Mouse (Mus musculus) intestine, embryonic 16.5 days (tissue): ENCODE measurements around the gene Ift46. TPM values are rescaled to one million over a fixed set of nuclear protein-coding genes. Genes with fewer than 3 reads are reported as not detected.
A peak's percentile ranks its signal among the peaks of the same experiment; 100 is the strongest.
"Not testable (repeated sequence)": the region's sequence is repeated elsewhere in the genome, so short reads cannot be mapped to it uniquely, and the experiment has no call there.

Experiments
- ATAC-seq: fragments of 200-750 bp; cut with Nextera tagmentation; 2 replicates; pipeline ENCODE4 v1.8.0; 2017; ENCODE audit warnings: moderate TSS enrichment, moderate library complexity
- H3K27ac ChIP-seq: fragments of 300-500 bp; sonication (generic); 2 replicates; pipeline ENCODE4 v1.5.1; 2014; ENCODE audit warnings: mild to moderate bottlenecking, low read length
- H3K27me3 ChIP-seq: fragments of 300-500 bp; sonication (generic); replicated peaks from 2 replicates; pipeline ENCODE4 v1.6.1; 2014; ENCODE audit warnings: low read length, control low read depth, mixed read lengths; ENCODE audit not compliant: control insufficient read depth, insufficient read depth
- H3K36me3 ChIP-seq: fragments of 300-500 bp; sonication (generic); 2 replicates; pipeline ENCODE4 v1.6.1; 2014; ENCODE audit warnings: low read length, control low read depth; ENCODE audit not compliant: control insufficient read depth, insufficient read depth
- H3K4me1 ChIP-seq: fragments of 300-500 bp; sonication (generic); 2 replicates; pipeline ENCODE4 v1.6.1; 2014; ENCODE audit warnings: low read length, control low read depth, mixed read lengths; ENCODE audit not compliant: control insufficient read depth, insufficient read depth
- H3K4me2 ChIP-seq: fragments of 300-500 bp; sonication (generic); 2 replicates; pipeline ENCODE4 v1.6.1; 2014; ENCODE audit warnings: low read depth, low read length, control low read depth
- H3K4me3 ChIP-seq: fragments of 300-500 bp; sonication (generic); 2 replicates; pipeline ENCODE4 v1.5.1; 2014; ENCODE audit warnings: mild to moderate bottlenecking, low read length
- H3K9ac ChIP-seq: fragments of 300-500 bp; sonication (generic); 2 replicates; pipeline ENCODE4 v1.6.1; 2014; ENCODE audit warnings: low read depth, low read length
- H3K9me3 ChIP-seq: fragments of 300-500 bp; sonication (generic); 2 replicates; pipeline ENCODE4 v1.6.1; 2016; ENCODE audit warnings: low read length, control low read depth; ENCODE audit not compliant: control insufficient read depth
- WGBS: fragments of 180-500 bp; shearing (Covaris S2); extraction: QIAGEN DNeasy Blood & Tissue Kit; methylation state at CpG from one replicate; pipeline ENCODE4 v1.1.7; 2014; 5-methylcytosine and 5-hydroxymethylcytosine counted together
- polyA plus RNA-seq: library from polyadenylated mRNA; unstranded; fragments of >200 nt; fragmentation: Nextera tagmentation; extraction: Ambion mirVana; gene quantifications from 2 replicates; pipeline ENCODE4 v1.2.1, GENCODE M21; 2015

Gene Ift46
- polyA plus RNA-seq, 1 experiment from 2014 or later: 71.4 TPM

DNA sequence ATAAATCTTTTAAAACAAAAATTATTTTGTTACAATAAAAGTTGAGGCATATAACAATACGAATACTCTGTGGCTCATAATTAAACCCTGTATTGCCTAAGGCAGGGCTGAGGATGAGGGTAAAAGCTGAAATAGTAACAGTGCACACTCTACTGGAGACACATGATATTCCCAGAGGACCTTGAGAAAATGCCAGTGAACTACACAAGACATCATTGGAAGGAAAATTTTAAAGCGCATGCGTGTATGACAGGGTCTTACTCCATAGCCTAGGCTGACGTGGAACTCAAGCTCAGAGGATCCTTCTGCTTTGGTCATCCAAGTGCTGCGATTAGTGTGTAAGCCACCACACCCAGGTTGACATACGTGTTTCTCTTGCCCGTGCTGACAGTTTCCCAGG, 19.2 kb upstream of the Ift46 start:
- H3K36me3 ChIP-seq: peaks cover 18% of the 10 kb centered on the region
- H3K4me1 ChIP-seq: 0 out of 2 replicates have a peak, but pooled peaks cover 2% of the 10 kb centered on the region
- H3K27me3 ChIP-seq: no peaks in the 10 kb centered on the region
- H3K9ac ChIP-seq: no peak overlapping the region
- no peak overlapping the region for H3K27ac ChIP-seq
- no peak for ATAC-seq
- H3K4me3 ChIP-seq: no peak overlapping the region
- no peak overlapping the region for H3K4me2 ChIP-seq
- WGBS: 92% methylated on average over 7 of the region's 7 CpGs
- no peaks in the 10 kb centered on the region for H3K9me3 ChIP-seq

DNA sequence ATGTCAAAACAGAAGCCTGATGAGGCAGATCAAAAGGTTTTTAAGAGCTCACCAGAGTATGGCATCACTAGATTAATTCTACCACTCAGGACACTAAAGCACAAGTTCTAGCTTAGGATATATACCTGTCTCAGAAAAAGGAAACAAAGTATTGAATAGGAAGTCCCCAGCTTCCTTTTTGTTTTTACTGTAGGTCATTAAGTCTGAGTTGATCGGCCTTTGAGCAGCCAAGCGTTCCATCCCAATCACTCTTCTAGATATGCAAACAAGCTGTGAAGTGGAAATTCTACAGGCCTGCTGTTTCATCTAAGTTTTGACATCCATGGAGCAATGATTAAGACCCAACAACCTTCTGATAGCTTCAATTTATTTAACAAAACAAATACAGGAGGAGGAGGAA, 6.8 kb upstream of the Ift46 start:
- peaks cover 21% of the 10 kb centered on the region for H3K4me1 ChIP-seq
- H3K4me2 ChIP-seq: no peak overlapping the region
- H3K27me3 ChIP-seq: no peaks in the 10 kb centered on the region
- ATAC-seq: no peak
- 71% methylated on average over 2 of the region's 2 CpGs for WGBS
- peaks cover 4% of the 10 kb centered on the region for H3K36me3 ChIP-seq
- H3K9ac ChIP-seq: no peak overlapping the region
- H3K4me3 ChIP-seq: no peak overlapping the region
- no peak overlapping the region for H3K27ac ChIP-seq
- H3K9me3 ChIP-seq: no peaks in the 10 kb centered on the region

DNA sequence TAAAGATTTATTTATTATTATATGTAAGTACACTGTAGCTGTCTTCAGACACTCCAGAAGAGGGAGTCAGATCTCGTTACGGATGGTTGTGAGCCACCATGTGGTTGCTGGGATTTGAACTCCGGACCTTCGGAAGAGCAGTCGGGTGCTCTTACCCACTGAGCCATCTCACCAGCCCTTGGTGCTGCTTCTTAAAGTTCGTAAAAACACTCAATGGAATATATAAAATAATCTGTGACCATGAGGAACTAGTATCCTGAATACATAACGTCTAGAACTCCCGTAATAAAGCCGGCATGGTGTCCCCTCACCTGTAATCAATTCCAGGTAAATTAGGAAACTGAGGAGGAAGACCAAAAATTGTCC, 304 bp downstream of the Ift46 start:
- H3K4me1 ChIP-seq: peaks cover 19% of the 10 kb centered on the region
- ATAC-seq: 0 out of 2 replicates have a peak, but pooled peaks have one; percentile 14
- peak overlapping the region; percentile 94 for H3K4me3 ChIP-seq
- H3K27ac ChIP-seq: peak overlapping the region; percentile 96; the same call in 1 of the 2 replicates
- 38% methylated on average over 7 of the region's 9 CpGs for WGBS
- 0 out of 2 replicates have a peak overlapping the region, but pooled peaks have one; percentile 17 for H3K4me2 ChIP-seq
- not testable (repeated sequence) for H3K9me3 ChIP-seq, H3K9ac ChIP-seq, H3K27me3 ChIP-seq, H3K36me3 ChIP-seq

DNA sequence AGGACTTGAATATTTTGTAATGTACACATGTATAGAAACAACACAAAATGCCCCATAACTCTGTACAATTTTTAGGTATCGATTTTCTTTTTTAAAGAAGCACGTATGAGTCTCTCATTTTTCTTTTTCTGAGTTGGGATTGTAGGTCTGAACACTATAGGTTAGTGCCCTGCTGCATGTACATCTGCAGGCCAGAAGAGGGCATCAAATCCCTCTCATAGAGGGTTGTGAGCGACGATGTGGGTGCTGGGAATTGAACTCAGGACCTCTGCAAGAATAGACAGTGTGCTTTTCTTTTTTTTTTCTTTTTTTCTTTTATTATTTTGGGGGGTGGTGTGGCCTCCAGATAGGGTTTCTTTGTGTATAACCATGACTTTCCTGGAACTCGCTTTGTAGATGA, 3.7 kb downstream of the Ift46 start:
- Histone ChIP-seq H3K4me1 (peaks cover 3% of the 10 kb centered on the region; the same call in 1 of the 2 replicates), H3K4me3 (no peak overlapping the region), H3K9me3 (no peaks in the 10 kb centered on the region), H3K36me3 (0 out of 2 replicates have a peak, but pooled peaks cover 4% of the 10 kb centered on the region), H3K9ac (no peak overlapping the region), H3K27ac (no peak overlapping the region), H3K4me2 (no peak overlapping the region), H3K27me3 (no peaks in the 10 kb centered on the region)
- WGBS: 95% methylated on average over 5 of the region's 5 CpGs
- ATAC-seq: no peak

DNA sequence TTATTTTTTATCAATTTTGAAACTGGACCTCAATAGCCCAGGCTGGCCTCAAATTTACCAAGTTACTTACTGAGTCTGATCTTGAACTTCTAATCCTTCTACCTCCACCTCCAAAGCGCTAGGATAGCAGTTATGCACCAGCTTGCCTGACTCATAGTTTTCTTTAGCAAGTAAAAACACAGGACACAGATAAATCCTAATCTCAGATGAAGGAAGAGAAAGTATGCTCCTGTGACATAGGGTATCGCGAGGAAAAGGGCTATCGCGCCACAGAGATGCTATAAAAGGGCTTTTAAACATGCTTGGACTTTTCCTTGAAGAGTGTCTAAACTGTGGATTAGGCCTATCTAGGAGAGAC, 4.7 kb downstream of the Ift46 start:
- Histone ChIP-seq H3K4me2 (no peak overlapping the region), H3K4me1 (peaks cover 3% of the 10 kb centered on the region; the same call in 1 of the 2 replicates), H3K4me3 (no peak overlapping the region), H3K9ac (no peak overlapping the region), H3K27ac (peak overlapping the region; percentile 53), H3K27me3 (no peaks in the 10 kb centered on the region), H3K36me3 (0 out of 2 replicates have a peak, but pooled peaks cover 4% of the 10 kb centered on the region), H3K9me3 (no peaks in the 10 kb centered on the region)
- 21% methylated on average over 5 of the region's 5 CpGs for WGBS
- no peak; the same call in 1 of the 2 replicates for ATAC-seq

DNA sequence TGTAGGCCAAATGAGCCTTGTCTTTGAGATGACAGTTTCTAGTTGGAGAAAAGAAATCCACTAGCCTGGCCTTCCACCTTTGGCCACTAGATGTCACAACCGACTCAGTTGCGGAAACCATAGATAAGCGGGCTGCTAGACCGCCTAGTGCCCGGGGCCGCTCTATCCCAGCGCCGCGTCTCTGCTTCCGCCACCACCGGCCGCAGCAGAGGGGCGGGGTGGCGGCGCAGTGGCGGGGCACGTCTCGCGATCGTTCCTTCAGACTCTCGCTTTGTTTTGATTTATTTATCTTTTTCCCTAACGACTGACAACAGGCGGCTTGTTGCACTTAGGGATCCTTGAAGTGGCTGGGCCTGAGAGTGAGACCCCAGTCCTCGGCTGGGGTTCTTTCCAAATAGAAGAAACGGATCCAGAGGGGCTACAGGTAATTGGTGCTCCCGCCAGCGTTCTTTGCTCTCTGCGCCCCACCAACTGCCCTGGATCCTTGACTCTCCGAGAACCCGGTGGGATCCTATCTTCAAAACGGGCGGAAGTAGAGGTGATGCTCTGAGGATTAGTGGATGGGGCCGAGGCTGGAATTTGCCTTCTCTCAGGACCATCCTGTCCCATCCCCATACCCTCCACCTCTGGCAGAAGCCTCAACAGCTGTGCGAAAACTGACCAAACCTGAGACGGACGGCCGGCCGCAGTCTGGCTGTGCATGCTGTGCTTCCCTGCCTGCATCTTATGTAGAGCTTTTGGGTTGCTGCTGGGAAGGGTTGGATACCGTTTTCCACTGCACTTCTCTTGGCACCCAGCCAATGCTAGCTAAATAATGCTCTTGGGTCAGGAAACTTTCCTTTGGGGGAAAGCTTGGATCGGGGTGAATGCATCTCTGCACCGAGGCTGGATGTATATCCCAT, 5.3 kb downstream of the Ift46 start:
- peak; percentile 98 for ATAC-seq
- WGBS: 0% methylated on average over 41 of the region's 41 CpGs
- no peaks in the 10 kb centered on the region for H3K9me3 ChIP-seq
- H3K27me3 ChIP-seq: no peaks in the 10 kb centered on the region
- H3K36me3 ChIP-seq: 0 out of 2 replicates have a peak, but pooled peaks cover 4% of the 10 kb centered on the region
- H3K9ac ChIP-seq: peak overlapping the region; percentile 90
- peak overlapping the region; percentile 74 for H3K4me3 ChIP-seq
- H3K4me1 ChIP-seq: peaks cover 3% of the 10 kb centered on the region; the same call in 1 of the 2 replicates
- peak overlapping the region; percentile 86 for H3K4me2 ChIP-seq
- H3K27ac ChIP-seq: peak overlapping the region; percentile 81

DNA sequence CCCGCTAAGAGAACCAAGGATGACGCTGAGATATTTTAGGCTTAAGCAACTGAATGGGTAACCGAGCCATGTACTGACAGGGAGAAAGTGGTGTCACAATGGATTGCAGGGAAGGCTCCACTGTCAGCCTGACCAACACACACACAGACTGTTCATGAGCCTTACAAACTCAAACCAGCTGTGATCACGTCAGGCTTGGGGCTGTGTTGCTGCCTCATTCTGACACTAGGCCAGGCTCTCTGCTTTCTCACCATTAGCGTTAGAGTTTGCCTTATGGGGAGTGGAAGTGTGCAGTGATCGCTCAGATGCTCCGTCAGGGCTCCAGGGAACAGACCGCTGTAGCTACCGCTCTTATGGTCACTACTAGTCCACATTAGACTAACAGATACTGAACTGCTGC, 25.1 kb downstream of the Ift46 start:
- H3K4me1 ChIP-seq: no peaks in the 10 kb centered on the region
- no peak overlapping the region for H3K27ac ChIP-seq
- H3K27me3 ChIP-seq: no peaks in the 10 kb centered on the region
- no peak overlapping the region for H3K9ac ChIP-seq
- ATAC-seq: no peak
- 74% methylated on average over 9 of the region's 9 CpGs for WGBS
- H3K4me2 ChIP-seq: no peak overlapping the region
- no peaks in the 10 kb centered on the region for H3K9me3 ChIP-seq
- H3K36me3 ChIP-seq: 0 out of 2 replicates have a peak, but pooled peaks cover 8% of the 10 kb centered on the region
- no peak overlapping the region for H3K4me3 ChIP-seq

DNA sequence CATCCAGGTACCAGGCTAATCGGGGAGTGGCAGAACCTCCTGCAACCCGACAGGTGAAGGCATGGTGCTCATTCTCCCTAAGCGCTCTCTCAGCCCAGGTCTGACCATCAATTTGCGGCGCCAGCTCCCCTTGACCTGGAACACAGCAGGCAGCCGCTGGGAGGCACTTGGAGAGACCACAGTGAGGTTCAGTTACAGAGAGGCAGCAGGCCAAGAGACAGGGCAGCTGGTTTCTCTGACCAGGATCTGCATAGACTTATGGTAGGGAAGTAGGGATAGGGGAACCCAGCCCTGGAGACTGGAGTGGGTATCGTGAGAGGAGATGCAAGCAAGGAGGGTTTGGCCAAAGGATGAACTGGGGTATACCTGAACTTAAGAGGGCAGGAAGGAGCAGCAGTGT, 30.6 kb downstream of the Ift46 start:
- Histone ChIP-seq H3K36me3 (no peaks in the 10 kb centered on the region), H3K9me3 (no peaks in the 10 kb centered on the region), H3K27me3 (no peaks in the 10 kb centered on the region), H3K4me2 (peak overlapping the region; percentile 94), H3K4me3 (peak overlapping the region; percentile 68), H3K9ac (no peak overlapping the region; the same call in 1 of the 2 replicates), H3K27ac (no peak overlapping the region), H3K4me1 (peaks cover 17% of the 10 kb centered on the region)
- no peak for ATAC-seq
- 42% methylated on average over 7 of the region's 7 CpGs for WGBS

DNA sequence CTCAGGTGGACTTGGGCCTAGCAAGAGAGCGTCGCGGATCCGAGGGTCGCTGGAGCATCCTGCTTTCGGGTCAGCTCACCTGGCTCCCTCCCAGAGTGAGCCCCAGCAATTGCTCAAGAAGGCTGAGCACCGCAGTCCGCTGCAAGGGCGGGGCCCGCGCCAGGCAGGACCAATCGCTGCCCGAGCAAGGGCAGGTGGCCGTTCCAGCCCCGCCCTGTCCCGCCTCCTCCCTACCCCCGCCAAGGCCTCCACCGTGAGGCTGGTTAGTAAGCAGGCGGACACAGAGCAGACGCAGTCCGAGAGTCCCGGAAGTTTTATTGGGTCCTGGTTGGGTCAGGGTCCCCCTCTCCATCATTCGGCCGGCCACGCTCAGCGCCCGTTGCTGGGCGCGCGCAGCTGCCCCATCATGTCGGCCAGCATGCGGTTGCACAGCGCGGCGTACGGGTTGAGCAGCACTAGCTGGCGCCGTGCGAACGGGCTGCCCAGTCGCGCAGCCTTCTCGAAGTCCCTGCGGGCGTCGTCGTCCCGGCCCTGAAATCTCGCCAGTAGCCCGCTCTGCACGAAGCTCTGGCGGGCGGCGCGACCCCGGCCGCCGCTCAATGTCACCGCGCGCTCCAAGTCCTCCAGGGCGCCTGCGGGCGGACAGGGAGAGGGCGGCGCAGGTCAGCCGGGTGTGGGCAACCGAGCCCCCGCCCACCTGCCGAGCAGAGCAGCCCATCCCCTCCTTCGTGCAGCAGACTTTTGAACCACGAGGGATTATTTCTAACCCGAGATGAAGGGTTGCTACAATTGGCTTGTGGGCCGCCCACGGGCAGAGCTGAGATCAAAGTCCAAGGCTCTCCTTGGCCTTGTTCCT, 31.6 kb downstream of the Ift46 start, which contains the start of gene Tmem25:
Gene Tmem25, minus strand, starts transcription at position 206 of the 856 bp plus-strand sequence.
- peak; percentile 97 for ATAC-seq
- Histone ChIP-seq H3K36me3 (no peaks in the 10 kb centered on the region), H3K4me1 (peaks cover 17% of the 10 kb centered on the region), H3K9ac (peak within 1 kb of the TSS; percentile 80), H3K27me3 (no peaks in the 10 kb centered on the region), H3K27ac (peak within 1 kb of the TSS; percentile 97), H3K4me2 (peak within 1 kb of the TSS; percentile 94), H3K9me3 (no peaks in the 10 kb centered on the region), H3K4me3 (peak within 1 kb of the TSS; percentile 68)
- WGBS: under 1% methylated on average over 75 of the region's 75 CpGs
